Mouse (Mus musculus) adrenal gland, postnatal 4 days (tissue): Measurements from ENCODE around the gene Chrm1. TPM values are rescaled to one million over a fixed set of nuclear protein-coding genes. Genes with fewer than 3 reads are reported as not detected.
A peak's percentile ranks its signal among the peaks of the same experiment; 100 is the strongest.

Source experiments
- DNase-seq, 2 experiments: peaks; one replicate each; pipeline ENCODE4 v3.0.0; 2021 to 2022; ENCODE audit warnings: low spot score in 2 of 2, mixed read lengths in 2 of 2
- total RNA-seq, 2 experiments: library from RNA; stranded (reverse); gene quantifications; 2 replicates each; pipeline ENCODE4 v1.2.3; 2021

The Chrm1 gene
- total RNA-seq, 2 experiments from 2014 or later, result 2.7 to 3.0 TPM

- peak in 1 of 2 experiments; percentile 48 for DNase-seq
Observed at GRCm38 (mm10) chr19:8682996-8683395, 19.4 kb downstream of the Chrm1 start.

GRCm38 (mm10) chr19:8683627-8684026, 20.0 kb downstream of the Chrm1 start:
- DNase-seq, result no peak

- no peak for DNase-seq
Observed at GRCm38 (mm10) chr19:8691871-8692539, 28.4 kb downstream of the Chrm1 start.

- DNase-seq, result no peak
Observed at GRCm38 (mm10) chr19:8692740-8693139, 29.2 kb downstream of the Chrm1 start.

- no peak for DNase-seq
Observed at GRCm38 (mm10) chr19:8695330-8695729, 31.7 kb downstream of the Chrm1 start.

- DNase-seq, result no peak
Observed at GRCm38 (mm10) chr19:8699652-8700051, 36.1 kb downstream of the Chrm1 start.

GRCm38 (mm10) chr19:8702458-8702857, 38.9 kb downstream of the Chrm1 start:
- no peak for DNase-seq

- DNase-seq, result no peak
Observed at GRCm38 (mm10) chr19:8703571-8703970, 40.0 kb downstream of the Chrm1 start.

- DNase-seq, result no peak
Observed at GRCm38 (mm10) chr19:8705026-8705708, 41.6 kb downstream of the Chrm1 start.

- DNase-seq, result no peak
Observed at GRCm38 (mm10) chr19:8706132-8706667, 42.6 kb downstream of the Chrm1 start.

- no peak for DNase-seq
Observed at GRCm38 (mm10) chr19:8706930-8707329, 43.3 kb downstream of the Chrm1 start.

- no peak for DNase-seq
Observed at GRCm38 (mm10) chr19:8708954-8709353, 45.4 kb downstream of the Chrm1 start.

- no peak for DNase-seq
Observed at GRCm38 (mm10) chr19:8710057-8710456, 46.5 kb downstream of the Chrm1 start.

GRCm38 (mm10) chr19:8711506-8711905, 47.9 kb downstream of the Chrm1 start:
- no peak for DNase-seq

- DNase-seq, result no peak
Observed at GRCm38 (mm10) chr19:8711949-8712869, 48.6 kb downstream of the Chrm1 start.

- peak; percentile 46 to 50 for DNase-seq
Observed at GRCm38 (mm10) chr19:8712870-8713305, 49.3 kb downstream of the Chrm1 start.

- peak; percentile 72 to 88 for DNase-seq
Observed at GRCm38 (mm10) chr19:8713306-8713996, 49.9 kb downstream of the Chrm1 start.

GRCm38 (mm10) chr19:8713997-8714652, 50.5 kb downstream of the Chrm1 start:
- no peak for DNase-seq

GRCm38 (mm10) chr19:8714653-8715481, 51.3 kb downstream of the Chrm1 start:
- no peak for DNase-seq
